Mouse (Mus musculus) liver, embryonic 14.5 days (tissue): ENCODE measurements around the gene Klhl10. TPM values are rescaled to one million over a fixed set of nuclear protein-coding genes. Genes with fewer than 3 reads are reported as not detected.
A peak's percentile ranks its signal among the peaks of the same experiment; 100 is the strongest.

Source experiments
- ATAC-seq: fragments of 200-750 bp; cut with Nextera tagmentation; 2 replicates; pipeline ENCODE4 v1.8.0; 2017; ENCODE audit warnings: moderate number of reproducible peaks, mild to moderate bottlenecking, moderate library complexity; ENCODE audit not compliant: insufficient read depth
- DNase-seq, 3 experiments: peaks; one replicate each; pipeline ENCODE4 v3.0.0-alpha.2; 2012 to 2013; ENCODE audit warnings: low read depth in 3 of 3, low spot score in 3 of 3
- H3K27ac ChIP-seq: fragments of 300-500 bp; sonication (generic); 2 replicates; pipeline ENCODE4 v1.5.1; 2014; ENCODE audit warnings: moderate library complexity, mild to moderate bottlenecking, control low read depth, inconsistent platforms
- H3K27me3 ChIP-seq: fragments of 300-500 bp; sonication (generic); 2 replicates; pipeline ENCODE4 v1.6.1; 2014; ENCODE audit warnings: mild to moderate bottlenecking, low read length, moderate library complexity; ENCODE audit not compliant: control insufficient read depth, insufficient read depth
- H3K36me3 ChIP-seq: fragments of 300-500 bp; sonication (generic); replicated peaks from 2 replicates; pipeline ENCODE4 v1.6.1; 2014; ENCODE audit warnings: low read depth; ENCODE audit not compliant: control insufficient read depth, insufficient read depth
- H3K4me1 ChIP-seq, 2 experiments: fragments of 200-500 bp in 1 of 2; fragments of 300-500 bp in 1 of 2; sonication (generic) in 1 of 2; replicated peaks; 2 replicates each; pipeline ENCODE4 v1.6.1; 2012 to 2014; ENCODE audit warnings: antibody characterized with exemption in 1 of 2, inconsistent platforms in 1 of 2, low read length in 1 of 2; ENCODE audit not compliant: control insufficient read depth in 2 of 2, insufficient read depth in 2 of 2
- H3K4me2 ChIP-seq: fragments of 300-500 bp; sonication (generic); 2 replicates; pipeline ENCODE4 v1.6.1; 2014; ENCODE audit warnings: low read depth, mild to moderate bottlenecking, control low read depth, moderate library complexity
- H3K4me3 ChIP-seq, 2 experiments: fragments of 200-500 bp in 1 of 2; fragments of 300-500 bp in 1 of 2; sonication (generic) in 1 of 2; 2 replicates each; pipeline ENCODE4 v1.5.1; 2012 to 2014; ENCODE audit warnings: low read depth in 2 of 2, low read length in 2 of 2, mild to moderate bottlenecking in 2 of 2, control low read depth in 1 of 2, inconsistent platforms in 1 of 2, moderate library complexity in 1 of 2; ENCODE audit not compliant: insufficient read depth in 1 of 2
- H3K9ac ChIP-seq: fragments of 300-500 bp; sonication (generic); replicated peaks from 2 replicates; pipeline ENCODE4 v1.6.1; 2014; ENCODE audit warnings: mild to moderate bottlenecking, control low read depth, moderate library complexity
- H3K9me3 ChIP-seq: fragments of 300-500 bp; sonication (generic); 2 replicates; pipeline ENCODE4 v1.6.1; 2016; ENCODE audit warnings: low read length, mixed read lengths; ENCODE audit not compliant: control insufficient read depth
- CTCF ChIP-seq: IDR thresholded peaks from 2 replicates; pipeline ENCODE4 v1.5.1; 2016; ENCODE audit warnings: antibody characterized with exemption, low read depth, control low read depth
- EP300 ChIP-seq: IDR thresholded peaks from 2 replicates; pipeline ENCODE4 v1.6.1; 2016; ENCODE audit warnings: antibody characterized with exemption, low read depth
- WGBS: fragments of 180-500 bp; shearing (Covaris S2); extraction: QIAGEN DNeasy Blood & Tissue Kit; methylation state at CpG from one replicate; pipeline ENCODE4 v1.1.7; 2014; ENCODE audit not compliant: insufficient replicate concordance; 5-methylcytosine and 5-hydroxymethylcytosine counted together
- polyA plus RNA-seq, 2 experiments: library from polyadenylated mRNA; depleted of rRNA in 1 of 2; stranded (reverse) in 1 of 2; unstranded in 1 of 2; fragments of >200 nt; fragmentation: Nextera tagmentation in 1 of 2; extraction: Ambion mirVana in 1 of 2; gene quantifications; 2 replicates each; pipeline versions ENCODE4 v1.2.1 to v1.2.3; 2012 to 2014

Gene Klhl10
- polyA plus RNA-seq, 2 experiments: 0.15 to 0.16 TPM

GRCm38 (mm10) chr11:100485801-100486538, 44.3 kb downstream of the Klhl10 start:
- Histone ChIP-seq H3K27ac (no peak overlapping the region), H3K4me1 (no peaks in the 10 kb centered on the region), H3K4me2 (no peak overlapping the region), H3K36me3 (peaks cover 25% of the 10 kb centered on the region), H3K27me3 (no peaks in the 10 kb centered on the region), H3K9me3 (no peaks in the 10 kb centered on the region), H3K9ac (no peak overlapping the region), H3K4me3 (no peak overlapping the region)
- WGBS: 74% methylated on average over 8 of the region's 8 CpGs
- TF ChIP-seq CTCF (peak; percentile 62), EP300 (no peak)
- DNase-seq: peak in 1 of 3 experiments; percentile 13
- ATAC-seq: no peak

- TF ChIP-seq CTCF (peak; percentile 46), EP300 (no peak)
- ATAC-seq (no peak), DNase-seq (no peak)
- Histone ChIP-seq H3K9me3 (no peaks in the 10 kb centered on the region), H3K4me3 (no peak overlapping the region), H3K4me2 (no peak overlapping the region), H3K27me3 (no peaks in the 10 kb centered on the region), H3K9ac (no peak overlapping the region), H3K27ac (no peak overlapping the region), H3K36me3 (peaks cover 32% of the 10 kb centered on the region), H3K4me1 (no peaks in the 10 kb centered on the region)
- 80% methylated on average over 6 of the region's 6 CpGs for WGBS
These were observed 49.2 kb downstream of the Klhl10 start for GRCm38 (mm10) chr11:100490951-100491350.

DNA sequence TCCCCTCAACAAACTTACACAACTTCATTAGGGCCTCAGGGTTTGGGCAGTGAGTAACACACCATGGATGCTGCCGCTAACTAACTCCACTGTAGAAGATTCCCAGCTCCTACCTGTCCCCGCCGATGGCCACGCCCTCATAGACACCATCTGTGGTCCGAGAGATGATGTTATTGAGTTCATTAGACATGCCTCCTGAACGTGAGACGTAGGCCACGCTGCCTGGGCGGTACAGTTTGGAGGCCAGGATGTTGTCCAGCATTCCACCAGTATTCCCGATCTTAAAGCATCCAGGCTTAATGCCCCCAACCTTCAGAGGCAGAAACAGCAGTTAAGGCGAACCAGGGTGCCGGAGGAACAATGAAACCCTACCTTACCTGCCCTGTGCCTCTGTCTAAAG, 52.1 kb downstream of the Klhl10 start:
- Histone ChIP-seq H3K9ac (no peak overlapping the region), H3K4me1 (no peaks in the 10 kb centered on the region), H3K36me3 (peaks cover 50% of the 10 kb centered on the region), H3K4me3 (no peak overlapping the region), H3K27me3 (no peaks in the 10 kb centered on the region), H3K27ac (no peak overlapping the region), H3K9me3 (no peaks in the 10 kb centered on the region), H3K4me2 (no peak overlapping the region)
- DNase-seq (no peak), ATAC-seq (no peak)
- TF ChIP-seq EP300: no peak
- no peak for TF ChIP-seq CTCF
- WGBS: 84% methylated on average over 12 of the region's 12 CpGs

DNA sequence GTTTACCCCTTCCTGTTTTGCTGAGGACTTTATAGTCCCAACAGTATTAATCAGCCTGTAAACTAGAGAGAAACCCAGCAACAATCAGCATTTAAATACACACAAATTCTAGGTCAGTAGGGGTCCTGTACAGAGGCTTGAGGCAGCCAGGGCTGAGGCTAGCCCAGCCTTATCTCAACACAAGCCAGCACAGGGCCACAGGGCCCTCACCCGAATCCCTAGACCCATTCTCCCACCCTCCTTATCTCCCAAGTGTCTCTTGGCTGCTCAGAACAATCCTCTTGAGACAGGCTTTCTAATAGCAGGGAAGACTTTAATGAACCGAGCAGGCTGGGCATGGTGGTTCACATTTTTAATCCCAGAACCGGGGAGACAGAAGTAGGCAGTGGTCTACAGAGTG, 58.5 kb downstream of the Klhl10 start:
- Histone ChIP-seq H3K4me2 (no peak overlapping the region), H3K27me3 (no peaks in the 10 kb centered on the region), H3K4me1 (peaks cover 0 to 13% of the 10 kb centered on the region in 2 experiments; a peak in 3 of 4 replicates), H3K36me3 (peaks cover 31% of the 10 kb centered on the region), H3K27ac (no peak overlapping the region), H3K9me3 (no peaks in the 10 kb centered on the region), H3K4me3 (no peak overlapping the region), H3K9ac (no peak overlapping the region)
- DNase-seq (no peak), ATAC-seq (peak; percentile 59; the same call in 1 of the 2 replicates)
- TF ChIP-seq EP300: no peak
- WGBS: 27% methylated on average over 3 of the region's 3 CpGs

- DNase-seq (no peak), ATAC-seq (no peak)
- peaks cover 0 to 14% of the 10 kb centered on the region in 2 experiments; a peak in 3 of 4 replicates for H3K4me1 ChIP-seq
- H3K4me3 ChIP-seq: no peak overlapping the region
- no peak overlapping the region for H3K27ac ChIP-seq
- H3K9ac ChIP-seq: no peak overlapping the region
- no peaks in the 10 kb centered on the region for H3K27me3 ChIP-seq
- TF ChIP-seq CTCF: no peak
- no peak for TF ChIP-seq EP300
- 70% methylated on average over 7 of the region's 7 CpGs for WGBS
- H3K36me3 ChIP-seq: peaks cover 31% of the 10 kb centered on the region
- no peaks in the 10 kb centered on the region for H3K9me3 ChIP-seq
- no peak overlapping the region for H3K4me2 ChIP-seq
These were observed 58.9 kb downstream of the Klhl10 start for GRCm38 (mm10) chr11:100500651-100501050.
